Mouse (Mus musculus) kidney, embryonic 15.5 days (tissue): ENCODE results near the gene 9930022D16Rik. TPM values are rescaled to one million over a fixed set of nuclear protein-coding genes. Genes with fewer than 3 reads are reported as not detected.
A peak's percentile ranks its signal among the peaks of the same experiment; 100 is the strongest.

Experiments used
- ATAC-seq: fragments of 200-750 bp; cut with Nextera tagmentation; replicated peaks from 2 replicates; pipeline ENCODE4 v1.8.0; 2017; ENCODE audit warnings: moderate TSS enrichment; ENCODE audit not compliant: low FRiP score
- H3K27ac ChIP-seq: fragments of 300-500 bp; sonication (generic); 2 replicates; pipeline ENCODE4 v1.5.1; 2015; ENCODE audit warnings: mild to moderate bottlenecking, inconsistent platforms
- H3K27me3 ChIP-seq: fragments of 300-500 bp; sonication (generic); 2 replicates; pipeline ENCODE4 v1.6.1; 2015; ENCODE audit warnings: inconsistent platforms
- H3K36me3 ChIP-seq: fragments of 300-500 bp; sonication (generic); 2 replicates; pipeline ENCODE4 v1.6.1; 2015; ENCODE audit warnings: inconsistent platforms
- H3K4me1 ChIP-seq: fragments of 300-500 bp; sonication (generic); 2 replicates; pipeline ENCODE4 v1.6.1; 2015; ENCODE audit warnings: inconsistent platforms
- H3K4me2 ChIP-seq: fragments of 300-500 bp; sonication (generic); 2 replicates; pipeline ENCODE4 v1.6.1; 2015; ENCODE audit warnings: moderate library complexity, mild to moderate bottlenecking, inconsistent platforms
- H3K4me3 ChIP-seq: fragments of 300-500 bp; sonication (generic); replicated peaks from 2 replicates; pipeline ENCODE4 v1.5.1; 2015; ENCODE audit warnings: mild to moderate bottlenecking, inconsistent platforms
- H3K9ac ChIP-seq: fragments of 300-500 bp; sonication (generic); 2 replicates; pipeline ENCODE4 v1.6.1; 2015; ENCODE audit warnings: mild to moderate bottlenecking, inconsistent platforms
- H3K9me3 ChIP-seq: fragments of 300-500 bp; sonication (generic); replicated peaks from 2 replicates; pipeline ENCODE4 v1.6.1; 2016; ENCODE audit warnings: inconsistent platforms
- WGBS: fragments of 180-500 bp; shearing (Covaris S2); methylation state at CpG from one replicate; pipeline ENCODE4 v1.1.7; 2015; ENCODE audit warnings: mixed read lengths; 5-methylcytosine and 5-hydroxymethylcytosine counted together
- polyA plus RNA-seq: library from polyadenylated mRNA; unstranded; fragments of >200 nt; fragmentation: Nextera tagmentation; extraction: Ambion mirVana; gene quantifications from 2 replicates; pipeline ENCODE4 v1.2.1, GENCODE M21; 2015

9930022D16Rik gene
- polyA plus RNA-seq, 1 experiment from 2014 or later = not detected

DNA sequence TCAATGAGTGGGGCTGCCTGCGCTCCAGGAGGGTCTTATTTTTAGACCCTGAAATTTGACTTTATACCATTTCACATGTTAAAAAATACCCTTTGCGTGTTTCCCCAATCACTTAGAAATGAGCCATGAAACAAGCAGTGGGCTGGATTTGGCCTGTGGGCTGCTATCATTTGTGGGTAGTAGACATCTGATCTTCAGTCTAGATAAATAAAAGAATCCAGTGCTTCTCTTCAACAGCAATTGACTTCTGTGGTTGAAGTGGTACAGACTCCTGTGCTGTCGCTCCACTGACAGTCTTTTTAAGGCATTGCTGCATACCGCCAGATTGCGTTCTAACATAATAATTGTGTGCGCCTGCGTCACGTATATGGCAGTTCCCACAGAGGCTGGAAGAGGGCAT lies 28.4 kb upstream of the 9930022D16Rik start:
- H3K27ac ChIP-seq = no peak overlapping the region; the same call in 1 of the 2 replicates
- H3K4me2 ChIP-seq = no peak overlapping the region
- no peaks in the 10 kb centered on the region for H3K27me3 ChIP-seq
- no peak overlapping the region for H3K9ac ChIP-seq
- peaks cover 15% of the 10 kb centered on the region; the same call in 1 of the 2 replicates for H3K4me1 ChIP-seq
- no peaks in the 10 kb centered on the region for H3K36me3 ChIP-seq
- H3K9me3 ChIP-seq = no peaks in the 10 kb centered on the region
- no peak for ATAC-seq
- no peak overlapping the region for H3K4me3 ChIP-seq
- 86% methylated on average over 8 of the region's 8 CpGs for WGBS

DNA sequence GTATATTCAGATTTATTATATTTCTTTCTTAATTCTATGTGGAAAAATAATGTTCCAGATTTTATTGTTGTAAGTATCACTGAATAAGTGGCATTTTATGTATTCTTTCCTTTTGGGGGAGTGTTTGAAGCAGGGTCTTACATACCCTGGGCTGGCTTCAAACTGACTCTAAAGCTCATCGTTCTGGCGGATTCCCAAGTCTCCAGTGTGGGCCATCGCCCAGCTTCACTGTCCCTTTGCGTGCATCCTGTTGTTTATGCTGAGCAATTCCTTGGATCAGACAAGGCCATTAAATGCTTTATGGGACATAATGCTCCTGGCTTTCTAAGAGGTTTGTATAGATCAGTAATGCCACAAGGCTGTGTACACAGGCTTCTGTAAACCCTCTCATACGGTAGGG lies 24.7 kb upstream of the 9930022D16Rik start:
- 85% methylated on average over 5 of the region's 5 CpGs for WGBS
- Histone ChIP-seq H3K9me3 (no peaks in the 10 kb centered on the region), H3K27ac (no peak overlapping the region), H3K27me3 (no peaks in the 10 kb centered on the region), H3K4me3 (no peak overlapping the region), H3K36me3 (peaks cover 8% of the 10 kb centered on the region; the same call in 1 of the 2 replicates), H3K4me1 (peaks cover 15% of the 10 kb centered on the region; the same call in 1 of the 2 replicates), H3K4me2 (no peak overlapping the region), H3K9ac (no peak overlapping the region)
- no peak for ATAC-seq

DNA sequence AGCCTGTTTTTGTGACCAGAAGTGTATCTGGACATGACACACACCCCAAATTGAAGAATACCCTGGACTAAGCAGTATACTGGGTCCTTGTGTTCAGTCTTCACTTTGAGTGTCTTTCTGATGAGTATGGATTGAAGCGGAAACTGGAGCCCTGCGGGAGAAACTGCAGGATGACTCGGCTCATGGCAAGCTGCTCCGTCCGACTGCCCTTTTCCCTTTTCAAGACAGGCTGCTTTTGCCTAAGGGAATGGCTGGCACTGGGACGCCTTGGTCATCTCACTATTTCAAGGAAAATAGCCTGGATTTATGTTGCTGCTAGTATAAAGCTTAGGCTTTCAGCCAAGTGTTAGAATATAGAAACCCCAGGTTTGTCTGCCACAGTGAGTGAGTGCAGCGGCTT lies 22.5 kb upstream of the 9930022D16Rik start:
- WGBS = 58% methylated on average over 7 of the region's 7 CpGs
- H3K4me2 ChIP-seq = no peak overlapping the region
- H3K9me3 ChIP-seq = no peaks in the 10 kb centered on the region
- H3K4me1 ChIP-seq = no peaks in the 10 kb centered on the region
- H3K4me3 ChIP-seq = no peak overlapping the region
- H3K9ac ChIP-seq = no peak overlapping the region
- ATAC-seq = no peak
- no peaks in the 10 kb centered on the region for H3K27me3 ChIP-seq
- no peak overlapping the region for H3K27ac ChIP-seq
- peaks cover 20% of the 10 kb centered on the region for H3K36me3 ChIP-seq

DNA sequence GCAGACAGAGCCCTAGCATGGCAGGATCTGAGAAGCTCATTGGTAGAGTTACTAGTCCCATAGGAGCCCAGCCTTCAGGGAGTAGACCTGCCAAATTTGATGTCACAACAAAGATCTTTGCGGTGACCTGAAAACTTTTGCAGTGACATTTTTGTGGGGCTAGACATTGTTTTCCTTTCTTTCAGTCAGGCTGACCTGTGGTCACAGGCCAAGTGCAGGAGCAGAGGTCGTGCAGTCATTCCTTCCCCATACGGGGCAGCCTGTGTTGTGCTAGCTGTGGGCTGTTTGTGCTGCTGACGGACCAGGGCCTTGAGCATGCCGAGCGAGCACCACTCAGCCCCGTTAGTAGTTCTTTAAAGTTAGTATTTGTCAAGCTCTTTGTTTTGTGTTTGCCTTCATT lies 22.0 kb upstream of the 9930022D16Rik start:
- Histone ChIP-seq H3K9me3 (no peaks in the 10 kb centered on the region), H3K27ac (no peak overlapping the region), H3K36me3 (peaks cover 26% of the 10 kb centered on the region), H3K4me1 (no peaks in the 10 kb centered on the region), H3K9ac (no peak overlapping the region), H3K4me2 (no peak overlapping the region), H3K27me3 (no peaks in the 10 kb centered on the region), H3K4me3 (no peak overlapping the region)
- no peak for ATAC-seq
- WGBS = 45% methylated on average over 7 of the region's 7 CpGs

DNA sequence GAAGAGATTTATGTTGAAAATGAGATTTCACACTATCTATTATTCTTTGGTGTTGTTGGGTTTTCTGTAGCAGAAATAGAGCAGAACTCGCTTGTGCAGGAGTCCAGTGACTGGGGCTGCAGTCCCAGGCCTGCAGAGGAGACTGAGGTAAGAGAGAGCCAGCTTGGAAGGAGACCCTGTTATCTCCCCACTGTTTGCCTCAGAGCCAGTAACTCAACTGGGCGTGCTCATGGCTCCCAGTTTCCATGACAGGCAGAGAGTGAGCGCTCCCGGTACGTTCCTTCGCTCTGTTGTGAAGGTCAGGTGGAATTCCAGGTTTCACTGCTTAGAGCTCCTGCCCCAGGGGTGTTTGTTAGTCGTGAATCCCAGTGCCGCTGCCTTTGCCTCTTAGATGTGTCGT lies 21.1 kb upstream of the 9930022D16Rik start:
- Histone ChIP-seq H3K27me3 (no peaks in the 10 kb centered on the region), H3K9me3 (no peaks in the 10 kb centered on the region)

DNA sequence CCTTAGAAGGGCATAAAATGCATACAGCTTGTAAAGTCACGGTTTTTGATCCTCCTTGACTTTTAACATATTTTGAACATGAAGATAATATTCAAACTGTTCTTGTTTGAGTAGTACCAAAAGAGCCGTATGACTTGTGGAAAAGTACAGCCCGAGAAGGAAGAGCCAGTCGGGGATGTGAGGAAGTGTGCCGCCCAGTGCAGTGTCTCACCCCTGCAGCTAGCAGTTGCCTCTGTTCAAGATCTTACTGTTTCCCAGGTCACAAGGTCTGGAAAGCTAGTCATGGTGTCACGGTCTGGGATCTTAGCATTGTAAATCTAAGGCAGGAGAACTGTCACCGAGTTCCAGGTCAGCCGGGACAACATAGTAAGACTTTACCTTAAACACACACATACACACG lies 19.0 kb upstream of the 9930022D16Rik start:
- Histone ChIP-seq H3K4me3 (no peak overlapping the region), H3K36me3 (peaks cover 50% of the 10 kb centered on the region), H3K27me3 (no peaks in the 10 kb centered on the region), H3K27ac (no peak overlapping the region), H3K9me3 (no peaks in the 10 kb centered on the region), H3K4me1 (no peaks in the 10 kb centered on the region), H3K9ac (no peak overlapping the region), H3K4me2 (no peak overlapping the region)
- 48% methylated on average over 9 of the region's 9 CpGs for WGBS
- no peak for ATAC-seq

More for the DNA sequence above, 21.1 kb upstream of the 9930022D16Rik start:
- H3K4me3 ChIP-seq = no peak overlapping the region
- no peak overlapping the region for H3K27ac ChIP-seq
- H3K9ac ChIP-seq = no peak overlapping the region
- no peaks in the 10 kb centered on the region for H3K4me1 ChIP-seq
- 87% methylated on average over 9 of the region's 9 CpGs for WGBS
- no peak for ATAC-seq
- H3K4me2 ChIP-seq = no peak overlapping the region
- H3K36me3 ChIP-seq = peaks cover 34% of the 10 kb centered on the region

DNA sequence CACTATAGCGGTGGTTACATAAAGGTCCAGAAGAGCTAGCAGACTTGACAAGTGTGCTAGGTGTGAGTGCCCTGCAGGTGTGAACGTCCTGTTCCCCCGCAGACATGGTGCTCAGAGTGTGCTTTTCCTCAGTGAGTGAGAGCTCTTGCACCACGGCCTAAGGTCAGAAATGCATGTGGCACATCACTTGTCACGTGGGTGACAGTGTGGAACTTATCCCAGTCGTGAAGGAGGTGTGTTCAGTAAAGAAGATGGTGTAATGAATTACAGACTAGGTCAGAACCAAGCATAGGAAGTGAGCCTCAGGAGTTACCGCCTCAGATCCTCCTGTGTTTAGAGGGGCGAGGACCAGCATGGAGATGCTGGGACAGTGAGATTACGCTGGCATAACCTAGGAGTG lies 18.4 kb upstream of the 9930022D16Rik start:
- H3K27ac ChIP-seq = no peak overlapping the region

DNA sequence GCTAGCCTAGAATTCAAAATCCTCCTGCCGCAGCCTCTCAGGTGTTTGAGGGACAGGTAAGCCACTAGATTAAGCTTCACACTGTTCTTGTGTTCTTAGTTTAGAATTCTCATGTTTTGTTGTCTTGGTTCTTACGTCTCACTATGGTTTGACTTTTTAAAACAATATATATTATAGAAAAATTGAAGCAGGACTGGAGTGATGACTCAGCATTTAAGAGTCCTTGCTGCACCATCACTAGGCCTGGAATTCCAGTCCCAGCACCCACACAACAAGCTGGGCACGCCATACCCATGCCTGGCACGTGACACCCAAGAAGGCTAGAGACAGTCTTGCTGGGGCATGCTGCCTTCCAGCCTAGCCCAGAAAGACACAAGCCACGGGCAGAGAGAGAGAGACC lies 7.3 kb upstream of the 9930022D16Rik start:
- H3K4me1 ChIP-seq = no peaks in the 10 kb centered on the region
- H3K9me3 ChIP-seq = no peaks in the 10 kb centered on the region
- no peak for ATAC-seq
- no peaks in the 10 kb centered on the region for H3K36me3 ChIP-seq
- no peaks in the 10 kb centered on the region for H3K27me3 ChIP-seq
- no peak overlapping the region for H3K9ac ChIP-seq
- 89% methylated on average over 5 of the region's 5 CpGs for WGBS
- H3K4me3 ChIP-seq = no peak overlapping the region
- H3K27ac ChIP-seq = no peak overlapping the region
- H3K4me2 ChIP-seq = no peak overlapping the region

More for the DNA sequence above, 18.4 kb upstream of the 9930022D16Rik start:
- Histone ChIP-seq H3K4me2 (no peak overlapping the region), H3K27me3 (no peaks in the 10 kb centered on the region), H3K4me1 (no peaks in the 10 kb centered on the region), H3K9ac (no peak overlapping the region), H3K4me3 (no peak overlapping the region), H3K36me3 (peaks cover 54% of the 10 kb centered on the region), H3K9me3 (no peaks in the 10 kb centered on the region)
- ATAC-seq = peak; percentile 40; the same call in 1 of the 2 replicates
- WGBS = 73% methylated on average over 9 of the region's 9 CpGs

DNA sequence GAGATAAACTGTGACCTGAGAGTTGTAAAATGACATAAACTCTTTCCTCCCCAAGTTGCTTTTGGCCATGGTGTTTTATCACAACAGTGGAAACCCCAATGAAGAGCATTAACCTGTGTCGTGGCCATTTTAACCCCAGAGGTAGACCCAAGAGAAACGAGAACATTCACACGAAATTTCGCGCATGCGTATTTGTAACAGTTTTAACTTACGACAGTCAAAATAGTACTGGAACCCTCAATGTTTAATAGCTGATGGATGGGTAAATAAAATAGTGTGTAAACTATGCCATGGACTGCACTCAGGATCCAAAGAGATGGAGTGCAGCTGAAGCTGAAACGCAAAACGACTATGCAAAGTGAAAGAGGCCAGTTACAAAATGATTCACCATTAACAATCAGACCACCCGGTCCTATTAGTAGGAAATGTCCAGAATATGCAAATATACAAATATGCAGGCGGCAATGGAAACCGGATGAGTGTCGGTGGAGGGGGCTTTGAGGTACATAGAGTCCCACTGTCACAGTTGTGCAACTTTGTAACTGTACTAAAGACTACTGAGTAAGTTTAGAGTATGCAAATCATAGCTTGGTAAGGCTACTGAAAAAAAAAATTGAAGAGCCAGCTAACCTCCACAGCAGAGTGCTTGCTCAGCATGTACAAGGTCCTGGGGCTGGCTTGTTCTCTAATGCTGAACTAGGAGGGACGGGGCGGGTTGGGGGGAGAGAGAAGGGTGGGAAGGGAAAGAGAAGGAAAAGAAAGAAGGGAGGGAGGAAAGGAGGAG lies 3.3 kb upstream of the 9930022D16Rik start:
- Histone ChIP-seq H3K4me2 (no peak overlapping the region), H3K9ac (no peak overlapping the region), H3K4me1 (no peaks in the 10 kb centered on the region), H3K36me3 (no peaks in the 10 kb centered on the region), H3K27ac (no peak overlapping the region), H3K27me3 (no peaks in the 10 kb centered on the region), H3K9me3 (no peaks in the 10 kb centered on the region), H3K4me3 (no peak overlapping the region)
- no peak for ATAC-seq
- WGBS = 83% methylated on average over 15 of the region's 15 CpGs

DNA sequence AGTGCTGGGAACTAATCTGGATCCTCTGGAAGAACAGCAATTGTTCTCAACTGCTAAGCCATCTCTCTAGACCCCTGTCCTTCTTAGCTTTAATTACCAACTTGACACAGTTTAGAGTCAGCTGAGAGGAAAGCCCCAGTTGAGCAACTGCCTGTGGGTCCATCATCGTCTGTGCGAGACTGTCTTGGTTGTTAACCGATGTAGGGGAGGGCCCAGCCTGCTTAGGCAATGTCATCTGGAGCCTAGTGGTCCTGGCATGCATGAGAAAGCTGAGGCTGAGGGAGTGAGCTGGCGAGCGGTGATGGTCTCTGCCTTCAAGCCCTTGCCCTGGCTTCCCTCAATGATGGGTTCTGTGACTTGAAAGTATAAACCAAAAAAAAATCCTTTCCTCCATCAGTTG lies 1.1 kb downstream of the 9930022D16Rik start:
- H3K9ac ChIP-seq = no peak overlapping the region
- H3K4me2 ChIP-seq = no peak overlapping the region
- no peak overlapping the region for H3K4me3 ChIP-seq
- peaks cover 1% of the 10 kb centered on the region; the same call in 1 of the 2 replicates for H3K4me1 ChIP-seq
- no peaks in the 10 kb centered on the region for H3K36me3 ChIP-seq
- no peaks in the 10 kb centered on the region for H3K9me3 ChIP-seq
- no peak for ATAC-seq
- no peaks in the 10 kb centered on the region for H3K27me3 ChIP-seq
- 83% methylated on average over 5 of the region's 5 CpGs for WGBS
- no peak overlapping the region for H3K27ac ChIP-seq

DNA sequence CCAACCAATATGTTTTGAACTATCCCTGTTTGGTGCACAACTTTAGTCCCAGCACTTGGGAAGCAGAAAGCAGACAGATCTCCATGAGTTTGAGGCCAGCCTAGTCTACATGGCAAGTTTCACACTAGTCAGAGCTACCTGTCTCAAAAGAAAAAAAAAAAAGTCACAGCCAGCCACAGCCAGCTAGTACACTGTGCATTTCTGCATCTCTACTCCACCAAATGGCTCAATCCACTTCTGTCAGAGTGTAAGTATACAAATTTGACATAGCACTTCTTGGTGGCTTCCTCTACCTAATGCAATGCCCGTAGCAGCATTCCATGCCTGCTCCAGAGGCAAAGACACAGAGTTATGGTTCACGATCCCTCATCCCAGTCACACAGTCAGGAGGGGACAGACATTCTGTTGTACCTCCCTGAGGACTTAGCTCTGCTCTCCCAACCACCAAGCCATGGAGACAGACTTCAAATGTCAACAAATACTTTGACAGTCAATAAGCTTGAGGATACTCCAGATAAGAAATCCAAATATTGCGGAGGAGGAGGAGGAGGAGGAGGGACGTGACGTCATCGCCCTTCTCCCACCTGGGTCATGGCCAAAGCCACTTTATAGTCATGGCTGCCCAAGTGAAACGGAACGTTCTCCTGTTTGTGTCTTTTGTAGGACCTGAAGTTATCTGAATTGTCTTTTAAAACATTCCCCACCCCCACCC lies 3.1 kb downstream of the 9930022D16Rik start:
- no peak overlapping the region for H3K4me3 ChIP-seq
- H3K9me3 ChIP-seq = no peaks in the 10 kb centered on the region
- ATAC-seq = no peak
- no peak overlapping the region for H3K4me2 ChIP-seq
- no peak overlapping the region for H3K9ac ChIP-seq
- WGBS = 66% methylated on average over 8 of the region's 8 CpGs
- H3K4me1 ChIP-seq = peaks cover 7% of the 10 kb centered on the region
- H3K36me3 ChIP-seq = no peaks in the 10 kb centered on the region
- no peaks in the 10 kb centered on the region for H3K27me3 ChIP-seq
- H3K27ac ChIP-seq = no peak overlapping the region

DNA sequence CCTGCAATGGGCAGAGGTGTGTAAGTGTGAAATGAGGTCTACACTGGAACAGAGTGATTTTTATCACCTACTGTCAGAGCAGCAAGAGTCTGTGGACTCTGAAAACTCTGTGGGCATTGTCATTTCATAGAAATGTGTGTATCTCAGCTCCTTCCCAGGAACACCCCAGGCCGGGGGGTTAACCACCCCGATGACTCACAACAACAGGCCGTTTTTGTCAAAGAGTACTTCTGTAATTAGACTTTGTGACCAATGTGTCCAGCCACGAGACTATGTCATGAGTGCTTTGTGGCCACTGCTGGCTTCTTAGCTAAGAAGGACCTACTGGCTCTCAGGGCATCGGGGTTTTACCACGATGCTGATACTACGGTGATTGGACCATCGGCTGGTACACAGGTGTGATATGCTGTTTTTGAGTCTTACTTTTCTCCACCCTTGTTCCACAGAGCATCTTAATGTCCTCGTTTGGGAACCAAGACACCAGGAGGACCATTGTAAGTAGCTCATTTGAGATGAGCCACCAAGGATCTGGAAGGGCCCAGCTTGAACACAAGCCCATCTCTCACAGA lies 3.8 kb downstream of the 9930022D16Rik start:
- no peak overlapping the region for H3K4me2 ChIP-seq

More for the DNA sequence above, 3.8 kb downstream of the 9930022D16Rik start:
- no peaks in the 10 kb centered on the region for H3K9me3 ChIP-seq
- H3K27ac ChIP-seq = no peak overlapping the region
- peaks cover 7% of the 10 kb centered on the region for H3K4me1 ChIP-seq
- 84% methylated on average over 9 of the region's 9 CpGs for WGBS
- H3K9ac ChIP-seq = no peak overlapping the region
- no peak overlapping the region for H3K4me3 ChIP-seq
- no peak for ATAC-seq
- H3K36me3 ChIP-seq = no peaks in the 10 kb centered on the region
- H3K27me3 ChIP-seq = no peaks in the 10 kb centered on the region
